Mouse (Mus musculus): ENCODE data around the gene Ddit4.
"Not testable (repeated sequence)": the region's sequence is repeated elsewhere in the genome, so short reads cannot be mapped to it uniquely, and the experiment has no call there.

- not testable (repeated sequence) for TF ChIP-seq CTCF (IDR thresholded peaks at IDR 0.05; ENCODE audit: extremely low read depth, insufficient read depth, insufficient read length, insufficient replicate concordance); POLR2A (IDR thresholded peaks at IDR 0.05; ENCODE audit: low read depth, low read length)
Measured at GRCm38 (mm10) chr10:59993813-59994212, 42.2 kb upstream of the Ddit4 start.

Measured in spleen, adult 2 months (tissue).